Mouse (Mus musculus): ENCODE measurements around the gene Adcy1. TPM values are rescaled to one million over a fixed set of nuclear protein-coding genes. Genes with fewer than 3 reads are reported as not detected.

Adcy1 gene
- polyA plus RNA-seq, 1 experiment from 2014 or later = 2.5 TPM

- H3K4me1 ChIP-seq = peaks cover 13% of the 10 kb centered on the region
- H3K27ac ChIP-seq (replicated peaks) = no peak overlapping the region
- H3K4me3 ChIP-seq = no peak overlapping the region
- H3K9ac ChIP-seq (replicated peaks) = no peak overlapping the region
- H3K9me3 ChIP-seq = no peaks in the 10 kb centered on the region
- H3K27me3 ChIP-seq = peaks cover 10% of the 10 kb centered on the region
- no peaks in the 10 kb centered on the region for H3K36me3 ChIP-seq
- 91% methylated on average over 10 of the region's 10 CpGs for WGBS
- H3K4me2 ChIP-seq (replicated peaks) = no peak overlapping the region
- no peak for ATAC-seq (ENCODE audit: low FRiP score, low read depth)
Measured at GRCm38 (mm10) chr11:7194432-7195311, 131.4 kb downstream of the Adcy1 start.

GRCm38 (mm10) chr11:7195312-7195685, 132.0 kb downstream of the Adcy1 start:
- Histone ChIP-seq H3K4me2 (replicated peaks) (no peak overlapping the region), H3K4me1 (peaks cover 13% of the 10 kb centered on the region), H3K27ac (replicated peaks) (no peak overlapping the region), H3K9me3 (no peaks in the 10 kb centered on the region), H3K4me3 (no peak overlapping the region), H3K27me3 (peaks cover 10% of the 10 kb centered on the region), H3K36me3 (no peaks in the 10 kb centered on the region), H3K9ac (replicated peaks) (no peak overlapping the region)
- no peak for ATAC-seq (ENCODE audit: low FRiP score, low read depth)
- WGBS = 91% methylated on average over 4 of the region's 4 CpGs

- peak; percentile 27; the same call in 1 of the 2 replicates for ATAC-seq (ENCODE audit: low FRiP score, low read depth)
- Histone ChIP-seq H3K27ac (replicated peaks) (no peak within 1 kb of the TSS), H3K4me1 (peaks cover 13% of the 10 kb centered on the region), H3K4me2 (replicated peaks) (0 out of 2 replicates have a peak within 1 kb of the TSS, but pooled peaks have one; percentile 9), H3K36me3 (no peaks in the 10 kb centered on the region), H3K27me3 (peaks cover 10% of the 10 kb centered on the region), H3K9ac (replicated peaks) (0 out of 2 replicates have a peak within 1 kb of the TSS, but pooled peaks have one; percentile 4), H3K4me3 (no peak within 1 kb of the TSS), H3K9me3 (no peaks in the 10 kb centered on the region)
- 15% methylated on average over 12 of the region's 12 CpGs for WGBS
Measured at GRCm38 (mm10) chr11:7197491-7197941, 134.2 kb downstream of the Adcy1 start, which contains the start of gene Igfbp1. Igfbp1 (plus strand) TSS chr11:7197782.

GRCm38 (mm10) chr11:7198006-7198405, 134.7 kb downstream of the Adcy1 start:
- H3K4me2 ChIP-seq (replicated peaks) = no peak overlapping the region
- no peaks in the 10 kb centered on the region for H3K36me3 ChIP-seq
- no peak for ATAC-seq (ENCODE audit: low FRiP score, low read depth)
- peaks cover 13% of the 10 kb centered on the region for H3K4me1 ChIP-seq
- 87% methylated on average over 19 of the region's 19 CpGs for WGBS
- H3K27ac ChIP-seq (replicated peaks) = no peak overlapping the region
- H3K4me3 ChIP-seq = no peak overlapping the region
- H3K27me3 ChIP-seq = peaks cover 10% of the 10 kb centered on the region
- no peak overlapping the region for H3K9ac ChIP-seq (replicated peaks)
- H3K9me3 ChIP-seq = no peaks in the 10 kb centered on the region

GRCm38 (mm10) chr11:7198481-7199256, 135.4 kb downstream of the Adcy1 start:
- no peak for ATAC-seq (ENCODE audit: low FRiP score, low read depth)
- H3K4me1 ChIP-seq = peaks cover 13% of the 10 kb centered on the region
- H3K4me2 ChIP-seq (replicated peaks) = no peak overlapping the region
- H3K9ac ChIP-seq (replicated peaks) = no peak overlapping the region
- H3K9me3 ChIP-seq = no peaks in the 10 kb centered on the region
- WGBS = 87% methylated on average over 10 of the region's 10 CpGs
- no peak overlapping the region for H3K4me3 ChIP-seq
- H3K27me3 ChIP-seq = peaks cover 10% of the 10 kb centered on the region
- no peaks in the 10 kb centered on the region for H3K36me3 ChIP-seq
- H3K27ac ChIP-seq (replicated peaks) = no peak overlapping the region

- H3K9me3 ChIP-seq = no peaks in the 10 kb centered on the region
- H3K4me2 ChIP-seq (replicated peaks) = no peak overlapping the region
- H3K36me3 ChIP-seq = no peaks in the 10 kb centered on the region
- H3K27ac ChIP-seq (replicated peaks) = no peak overlapping the region
- H3K4me1 ChIP-seq = peaks cover 13% of the 10 kb centered on the region
- no peak overlapping the region for H3K4me3 ChIP-seq
- WGBS = 58% methylated on average over 14 of the region's 14 CpGs
- peaks cover 10% of the 10 kb centered on the region for H3K27me3 ChIP-seq
- no peak overlapping the region for H3K9ac ChIP-seq (replicated peaks)
- ATAC-seq (ENCODE audit: low FRiP score, low read depth) = no peak
Measured at GRCm38 (mm10) chr11:7199736-7200392, 136.6 kb downstream of the Adcy1 start.

- Histone ChIP-seq H3K4me3 (no peak overlapping the region), H3K4me1 (peaks cover 13% of the 10 kb centered on the region), H3K9me3 (no peaks in the 10 kb centered on the region), H3K27ac (replicated peaks) (no peak overlapping the region), H3K9ac (replicated peaks) (no peak overlapping the region), H3K4me2 (replicated peaks) (no peak overlapping the region), H3K27me3 (peaks cover 10% of the 10 kb centered on the region), H3K36me3 (no peaks in the 10 kb centered on the region)
- no peak for ATAC-seq (ENCODE audit: low FRiP score, low read depth)
- 83% methylated on average over 9 of the region's 9 CpGs for WGBS
Measured at GRCm38 (mm10) chr11:7200393-7200783, 137.1 kb downstream of the Adcy1 start.

- no peak overlapping the region for H3K27ac ChIP-seq (replicated peaks)
- H3K27me3 ChIP-seq = peaks cover 5% of the 10 kb centered on the region
- no peak overlapping the region for H3K9ac ChIP-seq (replicated peaks)
- no peak overlapping the region for H3K4me2 ChIP-seq (replicated peaks)
- H3K4me3 ChIP-seq = no peak overlapping the region
- 85% methylated on average over 7 of the region's 7 CpGs for WGBS
- no peaks in the 10 kb centered on the region for H3K9me3 ChIP-seq
- no peak for ATAC-seq (ENCODE audit: low FRiP score, low read depth)
- peaks cover 8% of the 10 kb centered on the region for H3K4me1 ChIP-seq
- no peaks in the 10 kb centered on the region for H3K36me3 ChIP-seq
Measured at GRCm38 (mm10) chr11:7202206-7202605, 138.9 kb downstream of the Adcy1 start.

DNA sequence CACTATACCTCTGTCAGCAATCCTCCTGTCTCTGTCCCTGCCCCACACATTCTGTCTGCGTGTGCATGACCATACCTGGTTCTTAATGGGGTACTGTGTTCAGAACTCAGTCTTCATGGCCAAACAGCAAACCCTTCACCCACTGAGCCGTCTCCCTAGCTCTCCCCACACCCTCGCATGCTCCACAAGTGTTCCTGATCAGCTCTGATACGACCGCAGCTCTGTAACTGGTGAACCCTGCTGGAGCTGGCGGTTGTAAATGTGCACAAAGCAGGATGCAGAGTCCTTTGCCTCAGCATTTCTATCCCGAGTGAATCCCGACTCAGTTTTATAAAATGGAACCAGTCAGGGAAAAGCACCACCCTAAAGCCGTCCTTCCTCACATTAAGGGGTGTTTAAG, 140.6 kb downstream of the Adcy1 start:
- Histone ChIP-seq H3K9ac (replicated peaks) (no peak overlapping the region), H3K4me2 (replicated peaks) (no peak overlapping the region), H3K9me3 (no peaks in the 10 kb centered on the region), H3K36me3 (no peaks in the 10 kb centered on the region), H3K27me3 (no peaks in the 10 kb centered on the region), H3K27ac (replicated peaks) (no peak overlapping the region), H3K4me1 (no peaks in the 10 kb centered on the region), H3K4me3 (no peak overlapping the region)
- 91% methylated on average over 9 of the region's 9 CpGs for WGBS
- ATAC-seq (ENCODE audit: low FRiP score, low read depth) = no peak

DNA sequence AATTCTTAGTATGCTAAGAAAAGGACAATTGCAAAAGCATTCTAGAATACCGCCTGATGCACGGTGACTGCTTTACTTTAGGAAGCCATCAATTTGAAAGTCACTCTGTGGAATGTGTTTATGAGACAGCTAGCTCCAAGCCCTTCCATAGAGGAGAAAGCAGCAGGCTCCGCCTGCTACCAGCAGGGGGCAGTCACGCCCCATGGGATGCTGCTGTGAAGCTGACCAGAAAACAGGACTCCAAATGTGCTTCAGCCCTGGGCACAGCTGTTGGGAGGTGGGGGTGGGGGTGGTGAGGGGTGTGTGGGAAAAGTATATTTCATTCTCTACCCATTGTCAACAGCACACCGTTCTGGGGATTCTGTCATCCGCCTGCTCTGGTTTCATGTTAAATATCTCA, 147.1 kb downstream of the Adcy1 start:
- WGBS = 28% methylated on average over 6 of the region's 6 CpGs
- no peak overlapping the region for H3K4me2 ChIP-seq (replicated peaks)

DNA sequence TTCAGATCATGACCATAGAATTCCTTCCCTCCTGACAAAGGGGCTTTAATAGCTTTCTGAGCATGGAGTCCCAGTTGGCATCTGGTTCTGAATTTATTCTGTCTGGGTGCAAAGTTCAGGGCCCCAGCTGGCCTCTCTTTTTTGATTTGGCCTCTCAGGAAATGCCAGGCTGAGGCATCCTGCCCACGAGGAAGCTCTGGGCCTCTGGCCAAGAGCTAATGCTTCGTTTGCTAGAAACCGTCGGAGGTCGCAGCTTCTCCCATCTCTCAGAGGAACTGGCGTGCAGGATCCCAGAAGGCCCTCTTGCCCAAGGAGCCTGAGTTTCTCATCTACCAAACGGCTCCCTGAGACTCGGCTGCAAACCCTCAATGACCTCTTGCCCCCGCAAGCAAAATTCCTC, 147.9 kb downstream of the Adcy1 start:
- H3K4me2 ChIP-seq (replicated peaks) = no peak overlapping the region
- peaks cover 15% of the 10 kb centered on the region for H3K4me1 ChIP-seq
- H3K4me3 ChIP-seq = no peak overlapping the region
- WGBS = 36% methylated on average over 9 of the region's 9 CpGs
- no peaks in the 10 kb centered on the region for H3K9me3 ChIP-seq
- no peak overlapping the region for H3K27ac ChIP-seq (replicated peaks)
- ATAC-seq (ENCODE audit: low FRiP score, low read depth) = no peak
- H3K27me3 ChIP-seq = peaks cover 44% of the 10 kb centered on the region
- H3K36me3 ChIP-seq = no peaks in the 10 kb centered on the region
- no peak overlapping the region for H3K9ac ChIP-seq (replicated peaks)

More for the DNA sequence above, 147.1 kb downstream of the Adcy1 start:
- Histone ChIP-seq H3K27me3 (peaks cover 44% of the 10 kb centered on the region), H3K9ac (replicated peaks) (no peak overlapping the region), H3K27ac (replicated peaks) (no peak overlapping the region), H3K4me1 (peaks cover 15% of the 10 kb centered on the region), H3K36me3 (no peaks in the 10 kb centered on the region), H3K9me3 (no peaks in the 10 kb centered on the region), H3K4me3 (no peak overlapping the region)
- ATAC-seq (ENCODE audit: low FRiP score, low read depth) = no peak

All from midbrain, embryonic 12.5 days (tissue).